Mouse (Mus musculus): ENCODE measurements around the gene Spocd1. TPM values are rescaled to one million over a fixed set of nuclear protein-coding genes. Genes with fewer than 3 reads are reported as not detected.

The Spocd1 gene
- total and polyA plus RNA-seq, 3 experiments = 0.03 TPM; not detected in 2

GRCm38 (mm10) chr4:129992720-129993119 is 63.7 kb downstream of the Spocd1 start:
- no peak for DNase-seq (ENCODE audit: low read depth, low spot score)
- Histone ChIP-seq H3K4me3 (ENCODE audit: control insufficient read depth in 1 of 2, insufficient read depth in 1 of 2, low read depth in 2 of 2, low read length in 2 of 2) (no peak overlapping the region), H3K79me2 (ENCODE audit: control insufficient read depth, insufficient read depth, low read length, poor library complexity) (no peaks in the 10 kb centered on the region), H3K9ac (ENCODE audit: control insufficient read depth, low read depth, low read length, poor library complexity, severe bottlenecking) (no peak overlapping the region), H3K27ac (ENCODE audit: control insufficient read depth, low read depth, low read length) (no peak overlapping the region), H3K9me3 (replicated peaks; ENCODE audit: insufficient read depth, low read length) (no peaks in the 10 kb centered on the region), H3K36me3 (ENCODE audit: control insufficient read depth in 1 of 2, insufficient read depth in 2 of 2, low read length in 2 of 2) (no peaks in the 10 kb centered on the region), H3K27me3 (ENCODE audit: control insufficient read depth in 1 of 2, insufficient read depth in 2 of 2, low read length in 2 of 2) (no peaks in the 10 kb centered on the region), H3K4me1 (ENCODE audit: control insufficient read depth in 1 of 2, insufficient read depth in 2 of 2, low read length in 2 of 2) (no peaks in the 10 kb centered on the region)
- TF ChIP-seq CHD1 (IDR thresholded peaks at IDR 0.05; ENCODE audit: low read depth, low read length) (no peak), CHD2 (IDR thresholded peaks at IDR 0.05; ENCODE audit: low read length) (no peak), KAT2A (conservative IDR thresholded peaks at IDR 0.05; ENCODE audit: low read depth, low read length) (no peak), USF2 (IDR thresholded peaks at IDR 0.05; ENCODE audit: borderline replicate concordance in 1 of 2, insufficient read depth in 1 of 2, low read depth in 1 of 2, low read length in 2 of 2) (no peak), ZC3H11A (IDR thresholded peaks at IDR 0.05; ENCODE audit: low read depth, low read length) (no peak), ZNF384 (IDR thresholded peaks at IDR 0.05; ENCODE audit: low read depth, low read length) (no peak), MYB (IDR thresholded peaks at IDR 0.05; ENCODE audit: low read depth, low read length) (no peak), MAX (IDR thresholded peaks at IDR 0.05; ENCODE audit: low read length) (no peak), MAFK (IDR thresholded peaks at IDR 0.05; ENCODE audit: borderline replicate concordance, low read depth, low read length) (no peak), POLR2AphosphoS5 (IDR thresholded peaks at IDR 0.05; ENCODE audit: borderline replicate concordance, low read depth, low read length) (no peak), MAZ (IDR thresholded peaks at IDR 0.05; ENCODE audit: low read depth, low read length) (no peak), ELF1 (IDR thresholded peaks at IDR 0.05; ENCODE audit: low read depth, low read length) (no peak), MEF2A (IDR thresholded peaks at IDR 0.05; ENCODE audit: extremely low read depth, insufficient replicate concordance, low read depth, low read length, poor library complexity, severe bottlenecking) (no peak), NELFE (IDR thresholded peaks at IDR 0.05; ENCODE audit: low read depth, low read length) (no peak), RAD21 (IDR thresholded peaks at IDR 0.05; ENCODE audit: low read depth, low read length) (no peak), TCF12 (IDR thresholded peaks at IDR 0.05; ENCODE audit: low read depth, low read length) (no peak)

- no peak for DNase-seq (ENCODE audit: low read depth, low spot score)
- no peaks in the 10 kb centered on the region for H3K4me1 ChIP-seq (ENCODE audit: control insufficient read depth in 1 of 2, insufficient read depth in 2 of 2, low read length in 2 of 2)
- H3K27ac ChIP-seq (ENCODE audit: control insufficient read depth, low read depth, low read length) = no peak overlapping the region
- H3K9ac ChIP-seq (ENCODE audit: control insufficient read depth, low read depth, low read length, poor library complexity, severe bottlenecking) = no peak overlapping the region
- H3K9me3 ChIP-seq (replicated peaks; ENCODE audit: insufficient read depth, low read length) = no peaks in the 10 kb centered on the region
- H3K79me2 ChIP-seq (ENCODE audit: control insufficient read depth, insufficient read depth, low read length, poor library complexity) = no peaks in the 10 kb centered on the region
- H3K36me3 ChIP-seq (ENCODE audit: control insufficient read depth in 1 of 2, insufficient read depth in 2 of 2, low read length in 2 of 2) = no peaks in the 10 kb centered on the region
- H3K27me3 ChIP-seq (ENCODE audit: control insufficient read depth in 1 of 2, insufficient read depth in 2 of 2, low read length in 2 of 2) = no peaks in the 10 kb centered on the region
- no peak for TF ChIP-seq GATA1 (IDR thresholded peaks at IDR 0.05; ENCODE audit: low read depth, low read length)
- no peak for TF ChIP-seq TCF12 (IDR thresholded peaks at IDR 0.05; ENCODE audit: low read depth, low read length)
- TF ChIP-seq MYC (IDR thresholded peaks at IDR 0.05; ENCODE audit: low read depth, low read length) = no peak
- no peak for TF ChIP-seq TBP (IDR thresholded peaks at IDR 0.05; ENCODE audit: low read depth, low read length)
- no peak for TF ChIP-seq NELFE (IDR thresholded peaks at IDR 0.05; ENCODE audit: low read depth, low read length)
- TF ChIP-seq ETS1 (IDR thresholded peaks at IDR 0.05; ENCODE audit: low read depth, low read length) = no peak
- no peak for TF ChIP-seq ZKSCAN1 (IDR thresholded peaks at IDR 0.05; ENCODE audit: low read depth, low read length)
- TF ChIP-seq ELF1 (IDR thresholded peaks at IDR 0.05; ENCODE audit: low read depth, low read length) = no peak
- TF ChIP-seq MAX (IDR thresholded peaks at IDR 0.05; ENCODE audit: low read length) = no peak
- TF ChIP-seq SIN3A (IDR thresholded peaks at IDR 0.05; ENCODE audit: low read length) = no peak
- H3K4me3 ChIP-seq (ENCODE audit: control insufficient read depth in 1 of 2, insufficient read depth in 1 of 2, low read depth in 2 of 2, low read length in 2 of 2) = no peak overlapping the region
Observed at GRCm38 (mm10) chr4:129993213-129993612, 64.2 kb downstream of the Spocd1 start.
